In genomic region chr8:21378215-21378614, GRCm38 (mm10) we compare ENCODE assay signal across 13 mouse cellular contexts. TPM values are rescaled to one million over a fixed set of nuclear protein-coding genes. Genes with fewer than 3 reads are reported as not detected.
"Had no signal": no experiment of that assay in that cellular context is flagged by ENCODE, and none has a peak within 500 bp of the region (broad histone marks: within the 10 kb centered on the region; RNA-seq: fewer than 3 reads in every experiment).

Gene Defa2, plus strand, starts transcription at chr8:21378515.

RNA-seq across cellular contexts. Expression of gene Defa2, which starts in this region (rescaled TPM):
- polyA plus RNA-seq: neural tube, embryonic 12.5 days; neural tube, embryonic 13.5 days; neural tube, embryonic 14.5 days; neural tube, embryonic 15.5 days; spleen, adult 2 months; stomach, embryonic 14.5 days; stomach, embryonic 15.5 days; stomach, embryonic 16.5 days; stomach, postnatal 0 days; testis, adult 2 months; thymus, adult 2 months; thymus, postnatal 0 days; urinary bladder, adult 2 months had no signal
